Mouse (Mus musculus): ENCODE results near the gene Myo1d.

Myo1d gene

DNA sequence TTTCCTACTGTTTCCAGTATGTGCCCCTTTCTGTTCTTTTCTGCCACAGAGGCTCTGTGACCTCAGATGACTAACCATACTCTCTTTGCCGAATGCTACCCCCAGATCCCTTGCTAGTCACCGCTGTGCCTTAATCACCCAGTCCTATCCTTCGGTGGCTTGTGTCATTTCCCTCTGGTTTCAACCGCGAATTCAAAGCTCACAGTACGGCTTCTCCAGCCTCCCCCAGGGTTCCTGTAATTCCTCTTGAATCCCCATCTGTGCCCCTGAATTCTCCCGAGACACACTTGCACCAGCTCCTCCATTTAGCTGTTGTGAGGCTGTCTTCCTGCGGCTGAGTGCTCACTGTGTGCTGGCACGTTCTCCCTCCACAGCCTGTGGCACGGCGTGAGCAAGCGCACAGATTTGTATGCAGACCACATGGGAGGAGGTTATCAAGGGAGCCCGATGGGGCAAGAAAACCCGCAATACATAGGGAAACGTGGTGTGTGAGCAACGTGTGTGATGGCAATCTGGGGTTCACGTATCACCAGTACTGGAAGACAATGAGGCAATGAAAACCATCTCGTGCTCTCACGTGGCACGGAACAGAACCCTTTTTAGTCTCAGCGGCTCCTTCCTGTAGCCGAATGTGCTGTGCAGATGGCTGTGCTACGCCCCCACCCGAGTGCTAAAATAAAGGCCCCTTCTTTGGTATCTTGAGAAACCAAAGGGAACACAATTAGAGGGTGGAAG, 177.0 kb downstream of the Myo1d start:
- DNase-seq: peak; percentile 64

DNA sequence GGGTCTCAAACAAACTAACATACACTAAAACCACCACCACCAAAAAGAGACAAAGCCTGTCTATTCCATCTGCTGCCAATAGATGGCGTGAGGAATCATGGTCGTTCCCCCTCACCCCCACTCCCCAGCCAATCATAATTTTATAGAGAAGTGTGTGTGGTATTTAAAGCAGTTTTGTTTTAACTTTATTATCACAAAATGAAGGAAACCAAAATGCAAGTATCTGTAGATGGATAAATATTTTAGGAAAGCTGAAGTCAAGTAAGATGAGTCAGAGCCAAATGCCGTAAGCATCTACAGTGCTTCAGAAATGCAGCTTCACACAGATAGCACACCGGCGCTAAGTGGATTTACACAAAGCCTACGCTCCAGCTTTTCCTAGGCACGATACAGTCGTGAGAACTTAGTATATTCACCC, 177.8 kb downstream of the Myo1d start:
- DNase-seq: peak; percentile 69

DNA sequence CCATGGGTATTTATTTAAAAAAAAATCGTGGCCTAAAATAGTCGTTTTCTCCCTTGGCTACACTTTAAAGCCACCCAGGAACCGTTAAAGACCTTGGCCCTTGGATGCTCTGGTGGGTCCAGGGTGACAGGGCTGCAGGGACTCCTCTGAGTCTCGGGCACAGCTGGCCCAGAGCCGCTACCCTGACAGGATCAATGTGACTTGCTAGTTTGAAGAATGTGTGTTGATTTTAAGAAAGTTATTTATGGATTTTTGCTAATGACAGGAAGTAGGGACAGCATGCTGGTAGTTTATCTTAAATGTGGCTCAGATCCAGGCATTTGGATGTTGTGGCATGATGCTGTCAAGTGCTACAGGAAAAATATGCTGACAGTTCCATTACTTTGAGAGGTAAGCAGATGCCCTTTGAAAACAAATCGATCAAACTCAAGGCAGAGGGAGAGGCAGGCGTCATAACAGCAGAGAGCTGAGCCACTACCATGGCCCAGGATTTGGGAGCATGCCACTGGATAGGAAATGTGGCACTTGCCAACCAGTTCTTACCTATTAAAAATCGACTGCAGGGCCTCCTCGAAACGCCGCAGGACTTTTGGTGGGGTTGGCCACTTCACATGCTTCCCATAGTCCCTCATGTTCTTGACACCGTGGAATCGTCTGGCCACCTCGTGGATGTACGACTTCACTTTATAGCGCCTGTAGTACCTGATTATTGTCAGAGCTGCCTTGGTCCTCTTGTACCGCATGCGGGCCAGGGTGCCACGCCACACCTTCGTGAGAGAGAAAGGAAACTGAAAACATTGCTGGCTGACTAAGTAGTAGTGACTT, 178.6 kb downstream of the Myo1d start:
- no peak for DNase-seq

DNA sequence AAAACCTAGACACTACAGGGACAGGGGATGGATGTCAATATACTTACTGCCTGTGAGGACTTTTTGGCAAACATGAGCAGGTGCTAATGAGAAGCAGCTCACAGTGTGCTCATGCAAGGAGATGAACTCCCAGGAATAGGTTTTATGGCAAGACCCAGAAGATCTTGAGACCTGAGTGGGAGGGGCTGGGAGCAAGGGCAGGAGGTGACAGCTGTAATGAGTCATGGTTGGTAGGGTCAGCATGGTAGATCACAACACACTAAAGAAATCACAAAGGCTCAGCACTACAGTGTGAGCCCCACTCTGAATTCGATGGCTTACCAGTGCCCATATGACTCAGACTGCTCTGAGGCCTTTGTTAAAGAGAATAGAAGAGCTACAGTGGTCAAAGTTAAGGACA, 184.3 kb downstream of the Myo1d start:
- no peak for DNase-seq

DNA sequence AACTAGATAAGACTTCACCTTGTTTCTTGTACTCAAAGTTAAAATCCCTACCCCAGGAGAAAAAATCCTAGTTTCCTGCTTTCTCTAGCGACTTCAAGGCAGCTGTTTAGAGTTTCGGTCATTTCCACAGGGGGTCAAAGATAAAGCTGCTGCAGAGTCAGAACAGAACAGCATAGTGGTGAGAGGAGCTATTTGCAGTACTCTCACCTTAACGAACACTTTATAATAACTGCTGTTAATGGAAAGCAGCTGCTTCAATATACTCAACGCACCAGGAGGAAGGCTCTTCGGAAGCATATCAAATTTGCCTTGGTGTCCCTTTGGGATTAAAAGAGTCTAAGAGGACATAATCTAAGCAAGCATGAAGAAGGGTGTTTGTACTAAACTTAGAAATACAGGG, 190.4 kb downstream of the Myo1d start:
- no peak for DNase-seq

DNA sequence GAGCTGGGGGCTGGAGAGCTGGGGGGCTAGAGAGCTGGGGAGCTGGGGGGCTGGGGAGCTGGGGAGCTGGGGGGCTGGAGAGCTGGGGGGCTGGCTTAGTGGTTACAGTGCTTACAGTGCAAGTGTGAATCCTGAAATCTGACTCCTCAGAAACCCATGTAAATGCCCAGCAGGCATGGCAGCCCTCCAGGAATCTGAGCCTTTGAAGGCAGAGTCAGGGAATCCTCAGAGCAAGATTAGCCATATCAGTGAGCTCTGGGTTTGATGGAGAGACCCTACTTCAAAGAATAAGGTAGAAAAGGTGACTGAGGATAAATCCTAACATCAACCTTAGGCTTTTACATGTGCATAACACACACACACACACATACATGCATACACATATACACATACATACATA, 194.1 kb downstream of the Myo1d start:
- DNase-seq: peak; percentile 23

DNA sequence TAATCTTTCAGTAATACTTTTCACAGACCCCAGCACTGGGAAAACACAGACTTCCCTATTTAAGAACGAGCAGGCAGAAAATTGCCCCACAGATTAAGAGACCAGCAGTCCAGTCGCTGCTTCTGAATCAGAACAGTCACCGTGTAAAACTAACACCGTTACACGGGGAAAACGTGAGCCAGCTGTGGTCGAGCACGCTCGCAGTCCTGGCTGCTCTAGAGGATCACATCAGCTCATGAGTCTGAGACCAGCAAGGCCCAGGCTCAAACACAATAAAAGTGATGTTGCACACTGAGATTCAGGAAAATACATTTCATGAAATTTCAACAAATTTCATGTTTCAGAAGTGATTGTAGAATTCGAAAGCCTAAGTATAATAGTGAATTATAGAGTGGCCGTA, 194.6 kb downstream of the Myo1d start:
- DNase-seq: no peak

DNA sequence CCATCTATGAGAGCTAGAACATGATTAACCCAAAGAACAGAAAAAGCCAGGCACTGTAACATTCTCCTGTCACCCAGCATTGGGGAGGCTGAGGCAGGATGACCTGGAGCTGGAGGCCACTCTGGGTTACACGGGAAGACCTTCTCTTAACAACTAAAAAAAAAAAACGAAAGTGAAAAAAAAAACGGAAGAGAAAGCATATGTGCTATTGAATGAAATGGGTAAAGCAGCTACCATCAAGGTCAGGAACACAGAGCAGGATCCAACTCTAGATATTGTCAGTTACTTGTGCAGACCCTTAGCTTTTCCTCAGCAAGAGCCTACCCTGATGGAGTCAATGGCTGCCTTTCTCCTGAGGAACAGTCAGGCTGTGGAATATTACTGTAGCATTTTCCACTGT, 199.3 kb downstream of the Myo1d start:
- DNase-seq: no peak

DNA sequence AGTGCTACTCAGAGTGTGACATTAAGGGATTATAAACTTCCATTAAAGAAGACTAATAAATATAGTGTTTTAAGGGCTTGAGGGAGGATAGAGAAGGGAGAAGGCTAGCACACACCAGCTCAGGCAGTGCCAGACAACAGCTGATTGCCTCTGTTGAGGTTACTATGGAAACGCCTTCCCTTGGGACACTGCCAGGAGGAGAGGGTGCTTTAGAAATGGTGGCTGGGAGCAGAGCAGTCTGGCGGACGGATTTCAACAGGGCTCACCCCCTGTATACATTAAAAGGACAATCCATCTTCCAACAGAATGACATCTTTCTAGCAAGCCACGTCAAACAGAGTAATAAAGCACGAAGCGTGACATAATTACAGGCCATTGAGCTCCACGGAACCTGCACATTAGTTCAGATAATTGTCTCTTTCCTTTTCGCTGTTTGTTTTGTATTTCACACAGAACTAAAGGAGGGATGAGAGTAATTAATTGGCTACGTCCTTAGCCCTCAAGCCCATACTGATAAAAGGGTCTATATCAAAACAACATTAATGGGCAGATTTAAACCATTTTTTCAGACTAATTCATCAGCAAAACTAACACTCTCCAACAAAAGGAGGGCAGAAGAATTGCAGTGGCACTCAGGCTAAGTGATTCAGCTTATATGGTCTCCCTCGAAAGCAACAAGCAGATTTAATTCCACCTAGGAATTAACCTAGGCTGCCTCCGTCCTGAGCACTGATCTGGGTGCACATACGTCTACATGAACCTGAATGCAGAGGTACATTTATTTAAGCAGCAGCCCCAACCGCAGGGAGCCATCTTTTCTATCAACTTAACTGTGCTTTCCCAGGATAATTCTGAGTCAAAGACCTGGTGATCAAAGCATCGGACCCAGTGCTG, 201.8 kb downstream of the Myo1d start:
- peak; percentile 96 for DNase-seq

DNA sequence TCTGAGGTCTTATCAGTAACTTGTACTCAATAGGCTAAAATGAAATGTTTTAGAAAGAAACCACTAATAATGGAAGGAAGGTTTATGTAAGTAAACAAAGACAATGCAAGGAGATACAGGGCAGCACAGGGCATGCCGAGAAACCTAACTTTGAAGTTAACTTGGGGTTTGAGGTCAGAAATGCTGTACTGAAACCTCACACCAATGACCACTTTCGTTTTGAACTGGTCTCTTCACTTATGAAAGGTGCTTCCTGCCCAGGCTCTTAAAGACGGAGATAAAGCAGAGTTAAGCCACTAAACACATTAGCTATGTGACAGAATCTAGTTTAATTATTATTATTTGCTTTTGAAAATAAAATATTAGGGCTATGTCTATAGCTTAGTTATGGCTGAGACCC, 204.0 kb downstream of the Myo1d start:
- no peak for DNase-seq

DNA sequence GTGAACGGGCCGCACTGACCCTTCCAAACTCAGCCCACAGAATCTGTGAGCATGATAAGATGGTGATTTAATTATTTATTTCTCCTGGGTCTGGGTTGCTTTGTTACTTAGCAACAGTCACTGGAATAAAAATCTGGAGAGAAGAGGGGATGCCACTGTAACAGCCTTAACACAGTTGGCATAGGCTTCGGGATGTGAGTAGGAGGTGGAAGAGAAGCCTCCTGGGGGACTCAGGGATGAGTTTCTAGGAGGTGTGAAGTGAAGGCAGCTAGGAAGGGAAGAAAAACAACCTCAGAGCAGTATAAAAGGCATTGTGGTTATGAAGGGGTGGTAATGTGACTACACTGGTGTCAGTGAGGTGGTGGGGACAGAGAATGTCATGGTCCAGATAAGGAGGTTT, 213.5 kb downstream of the Myo1d start:
- DNase-seq: peak; percentile 21

DNA sequence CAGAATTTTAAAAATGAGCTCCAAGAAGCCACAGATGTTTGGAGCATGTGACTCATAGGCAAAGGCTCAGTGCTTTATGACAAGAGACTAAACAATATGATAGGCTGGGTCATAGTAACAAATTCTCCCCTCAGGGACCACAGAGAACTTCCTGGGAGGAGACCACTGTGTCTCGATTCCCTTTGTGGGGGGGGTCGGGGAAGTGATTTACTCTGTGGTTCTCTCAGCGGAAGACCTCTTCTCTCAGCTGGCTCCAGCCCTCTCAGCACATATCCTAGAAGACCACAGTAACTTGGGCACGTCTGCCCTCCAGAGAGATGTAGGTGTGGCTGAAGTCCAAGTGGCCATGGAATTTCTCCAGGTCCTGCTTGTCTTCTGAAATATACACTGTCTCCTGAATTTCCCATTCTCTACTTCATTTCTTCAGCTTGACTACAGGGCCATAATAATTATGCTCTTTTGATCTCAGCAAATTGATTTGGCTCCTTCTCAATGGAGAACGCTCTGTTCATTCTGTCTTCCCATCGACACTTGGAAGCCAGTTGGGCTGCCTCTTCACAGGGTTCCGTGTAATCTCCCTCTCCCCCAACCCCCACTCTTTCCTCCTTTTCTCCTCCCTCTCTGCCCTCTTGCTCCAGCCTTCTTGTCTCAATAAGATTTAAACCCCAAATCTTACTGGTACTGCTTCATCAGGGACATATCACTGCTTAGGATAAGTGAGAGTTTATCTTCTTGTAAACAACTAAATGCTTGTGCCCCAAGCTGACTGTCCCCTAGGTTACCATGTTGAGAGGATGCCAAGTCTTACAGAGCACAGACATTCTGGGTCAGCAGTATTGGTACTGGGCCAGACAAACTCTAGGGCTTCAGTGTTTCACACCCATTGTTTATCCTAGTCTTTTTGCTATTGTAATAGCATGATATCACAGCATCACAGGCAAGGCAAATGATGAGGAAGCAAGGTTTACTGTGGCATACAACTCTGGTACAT, 214.6 kb downstream of the Myo1d start:
- DNase-seq: peak; percentile 71

DNA sequence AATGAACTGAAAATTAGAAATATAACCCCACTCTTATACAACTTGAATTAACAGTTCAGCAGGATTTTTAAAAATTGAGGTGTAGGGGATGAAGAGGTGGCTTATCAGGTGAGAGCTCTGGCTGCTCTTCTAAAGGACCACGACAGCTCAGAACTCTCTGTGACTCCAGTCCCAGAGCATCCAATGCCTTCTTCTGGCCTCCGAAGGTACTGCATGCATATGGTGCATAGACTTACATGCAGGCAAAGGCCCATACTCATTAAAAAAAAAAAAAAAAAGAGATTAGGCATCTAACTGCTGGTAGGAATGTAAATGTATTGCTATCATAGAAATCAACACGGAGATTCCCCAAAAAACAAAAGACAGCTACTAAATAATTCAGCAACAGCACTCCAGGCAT, 217.3 kb downstream of the Myo1d start:
- peak; percentile 71 for DNase-seq

DNA sequence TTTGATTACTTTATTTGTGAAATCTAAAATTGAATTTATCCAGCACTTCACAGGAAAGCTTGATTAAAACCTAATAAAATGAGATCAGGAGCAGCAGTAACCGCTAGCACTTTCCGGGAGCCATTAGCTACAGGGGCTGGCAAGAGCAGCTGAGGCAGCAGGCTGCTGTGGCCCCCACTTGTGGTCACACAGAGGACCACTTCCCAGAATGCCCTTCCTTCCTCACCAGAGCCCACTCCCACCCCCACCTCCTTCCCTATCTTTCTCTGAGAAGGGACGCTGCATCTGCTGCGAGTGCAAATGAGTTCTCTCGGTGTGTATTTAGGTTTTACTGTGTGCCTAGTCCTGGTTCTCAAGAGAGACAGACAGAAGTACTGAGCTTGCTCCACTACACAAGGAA, 219.1 kb downstream of the Myo1d start:
- no peak for DNase-seq

DNA sequence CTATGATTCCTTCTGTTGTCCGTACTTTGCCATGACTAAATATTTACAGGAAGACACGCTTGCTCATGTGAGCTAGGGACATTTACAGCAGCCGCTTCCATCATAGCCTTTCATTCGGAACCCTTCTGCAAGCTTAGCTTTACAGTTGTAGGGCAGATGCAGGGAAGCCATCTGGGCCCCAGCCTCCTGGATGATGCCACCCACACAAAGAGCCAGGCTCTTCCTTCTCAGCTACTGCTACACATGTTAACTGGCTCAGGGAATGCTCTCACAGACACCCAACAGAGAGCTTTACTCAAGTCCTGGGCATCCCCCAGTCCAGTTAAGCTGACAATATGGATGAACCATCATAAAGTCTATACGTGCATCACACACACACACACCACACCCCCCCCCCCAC, 224.4 kb downstream of the Myo1d start:
- DNase-seq: no peak

DNA sequence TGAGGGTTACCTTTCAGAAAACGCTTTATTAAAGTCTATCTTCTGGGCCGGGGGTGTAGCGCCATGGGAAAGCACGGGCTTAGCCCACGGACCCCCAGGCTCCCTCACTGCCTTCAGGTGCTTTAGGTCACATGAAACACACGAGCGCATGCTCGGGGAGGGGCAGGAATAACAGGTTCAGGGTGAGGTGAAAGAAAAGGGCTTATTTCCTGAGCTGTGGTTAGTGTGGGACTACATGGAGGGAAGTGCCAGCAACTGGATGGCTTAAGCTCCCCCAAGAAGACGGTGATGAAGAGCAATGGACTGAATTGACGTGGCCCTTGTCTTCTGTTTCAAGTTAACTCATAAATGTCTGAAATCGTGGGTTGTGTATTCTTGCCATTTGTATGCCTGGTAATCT, 226.8 kb downstream of the Myo1d start:
- no peak for DNase-seq

DNA sequence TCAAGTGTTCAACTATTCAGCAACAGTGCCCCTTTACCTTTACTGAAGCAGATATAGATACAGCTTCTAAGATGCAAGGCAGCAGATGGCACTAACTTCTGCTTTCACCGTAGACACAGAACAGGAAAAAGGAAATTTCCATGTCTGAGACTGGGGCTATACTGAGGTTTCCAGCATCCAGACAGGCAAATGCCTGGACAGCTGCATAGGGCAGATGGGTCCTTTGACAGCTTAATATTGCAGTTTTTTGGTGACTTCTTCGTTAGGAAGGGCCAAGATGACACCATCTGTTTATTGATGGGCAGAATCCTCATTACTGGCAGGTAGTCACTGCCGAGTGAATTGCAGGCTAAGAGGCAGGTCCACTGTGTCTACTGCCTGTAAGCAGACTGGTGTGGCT, 228.2 kb downstream of the Myo1d start:
- peak; percentile 19 for DNase-seq

DNA sequence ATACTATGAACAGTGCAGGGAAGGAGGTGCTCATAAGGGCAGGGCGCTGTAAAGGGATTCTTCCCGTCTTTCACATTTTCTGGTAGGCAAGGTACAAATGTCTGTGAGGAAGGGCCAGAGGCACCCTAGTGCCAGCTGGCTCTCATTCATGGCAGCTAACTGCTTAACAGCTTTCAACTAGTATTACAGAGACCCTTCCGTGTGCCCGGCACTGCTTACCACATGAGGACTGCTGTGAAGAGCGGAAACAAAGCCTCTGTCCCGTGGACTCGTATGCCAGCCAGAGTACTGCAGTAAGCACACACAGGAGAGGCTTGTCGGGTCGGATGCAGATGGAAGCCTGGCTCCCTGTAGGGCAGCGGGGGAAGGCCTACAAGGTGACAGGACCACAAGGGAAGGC, 229.6 kb downstream of the Myo1d start:
- no peak for DNase-seq

DNA sequence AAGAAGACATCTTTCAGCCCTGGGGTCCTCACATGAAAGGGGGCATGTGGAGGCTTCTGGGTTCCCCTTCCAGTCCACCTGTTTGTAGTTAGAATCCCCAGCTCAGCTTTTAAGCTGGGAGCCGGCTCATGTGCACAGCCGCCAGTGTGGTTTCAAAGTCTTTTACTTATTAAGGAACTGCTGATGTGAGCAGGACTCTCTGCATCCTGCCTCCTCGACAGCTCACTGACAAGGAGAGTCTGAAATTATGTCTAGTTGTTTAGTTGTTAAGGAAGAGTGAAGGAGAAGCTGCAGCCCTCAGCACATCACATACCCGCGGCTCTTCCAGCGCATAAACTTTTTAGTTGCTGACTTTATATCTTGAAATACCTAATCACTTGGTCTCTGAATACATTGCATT, 230.0 kb downstream of the Myo1d start:
- DNase-seq: no peak

DNA sequence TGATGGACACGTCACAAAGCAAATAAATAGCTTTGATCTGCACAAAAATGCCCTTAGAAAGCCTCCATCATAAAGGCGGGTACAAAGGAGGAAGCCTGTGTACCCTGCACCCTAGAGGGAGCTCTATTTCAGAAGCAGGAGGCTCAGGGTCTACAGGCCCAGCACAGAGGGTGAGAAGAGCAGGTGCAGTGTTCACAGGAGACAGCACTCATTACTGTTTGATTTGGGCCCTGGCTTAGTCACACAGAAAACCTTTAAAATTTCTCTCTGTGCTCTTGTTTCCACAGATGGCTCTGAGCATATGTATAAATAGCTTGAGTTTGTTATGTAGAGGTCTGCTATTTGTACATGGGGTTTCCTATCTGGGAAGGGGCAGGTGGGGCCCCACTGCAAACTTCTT, 233.6 kb downstream of the Myo1d start:
- DNase-seq: no peak

DNA sequence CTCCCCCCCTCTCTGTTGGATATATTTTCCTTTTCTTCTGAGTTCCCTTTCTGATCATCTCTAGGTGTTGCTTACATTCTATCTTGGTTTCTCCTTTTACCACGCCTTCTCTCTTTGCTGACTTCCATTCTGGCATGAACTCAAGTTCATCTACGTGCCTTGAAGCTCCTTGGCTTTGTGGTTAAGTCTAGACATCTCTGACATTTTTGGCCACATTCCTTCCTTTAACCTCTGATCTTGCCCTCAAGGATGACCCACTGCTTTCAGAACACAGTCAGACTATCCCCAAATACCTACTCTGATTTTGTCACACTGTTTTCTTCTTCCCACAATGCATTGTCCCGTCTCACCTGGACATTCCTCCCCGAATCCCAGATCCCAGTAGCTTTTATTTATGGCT, 240.8 kb downstream of the Myo1d start:
- no peak for DNase-seq

DNA sequence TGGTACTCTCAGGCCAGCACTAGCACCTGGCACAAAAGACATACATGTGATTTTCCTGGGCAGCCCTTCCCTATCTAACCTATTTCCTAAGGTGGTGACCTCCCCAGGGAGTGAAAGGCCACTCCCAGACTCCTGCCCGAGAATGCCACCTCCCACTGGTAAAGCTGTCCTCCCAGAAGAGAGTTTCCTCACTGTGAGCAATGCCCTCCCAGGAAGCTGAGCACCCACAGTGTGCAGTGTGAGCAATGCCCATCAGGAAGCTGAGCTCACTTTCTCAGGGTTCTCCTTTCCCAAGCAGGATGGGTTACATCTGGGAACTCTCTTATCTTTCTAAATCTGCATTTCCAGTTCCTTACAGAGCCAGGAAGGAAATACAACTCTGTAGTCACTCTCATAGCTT, 246.9 kb downstream of the Myo1d start:
- no peak for DNase-seq
